Mouse (Mus musculus): Measurements from ENCODE around the gene Tbc1d10a. TPM values are rescaled to one million over a fixed set of nuclear protein-coding genes. Genes with fewer than 3 reads are reported as not detected.
"Not testable (repeated sequence)": the region's sequence is repeated elsewhere in the genome, so short reads cannot be mapped to it uniquely, and the experiment has no call there.

Gene Tbc1d10a
- polyA plus RNA-seq, 1 experiment = 50.7 TPM

DNA sequence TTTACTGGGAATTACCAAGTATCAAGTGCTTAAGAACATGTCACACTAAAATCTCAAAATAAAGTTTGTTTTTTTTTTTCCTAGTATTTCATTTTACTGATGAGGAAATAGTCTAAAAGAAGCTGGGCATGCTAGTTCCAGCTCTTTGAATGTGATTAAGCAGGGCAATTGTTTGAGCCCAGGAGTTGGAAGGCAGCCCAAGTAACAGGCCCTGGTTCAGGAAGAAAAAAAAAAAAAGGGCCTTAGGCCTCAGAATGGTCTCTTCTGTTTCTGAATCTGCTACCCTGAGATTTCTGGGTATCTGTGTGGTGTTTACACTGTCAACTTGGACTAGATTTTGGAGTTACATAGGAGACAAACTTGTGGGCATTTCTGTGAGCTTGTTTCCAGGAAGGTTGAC is 3.1 kb upstream of the Tbc1d10a start:
- no peak for DNase-seq (ENCODE audit: low read depth)

DNA sequence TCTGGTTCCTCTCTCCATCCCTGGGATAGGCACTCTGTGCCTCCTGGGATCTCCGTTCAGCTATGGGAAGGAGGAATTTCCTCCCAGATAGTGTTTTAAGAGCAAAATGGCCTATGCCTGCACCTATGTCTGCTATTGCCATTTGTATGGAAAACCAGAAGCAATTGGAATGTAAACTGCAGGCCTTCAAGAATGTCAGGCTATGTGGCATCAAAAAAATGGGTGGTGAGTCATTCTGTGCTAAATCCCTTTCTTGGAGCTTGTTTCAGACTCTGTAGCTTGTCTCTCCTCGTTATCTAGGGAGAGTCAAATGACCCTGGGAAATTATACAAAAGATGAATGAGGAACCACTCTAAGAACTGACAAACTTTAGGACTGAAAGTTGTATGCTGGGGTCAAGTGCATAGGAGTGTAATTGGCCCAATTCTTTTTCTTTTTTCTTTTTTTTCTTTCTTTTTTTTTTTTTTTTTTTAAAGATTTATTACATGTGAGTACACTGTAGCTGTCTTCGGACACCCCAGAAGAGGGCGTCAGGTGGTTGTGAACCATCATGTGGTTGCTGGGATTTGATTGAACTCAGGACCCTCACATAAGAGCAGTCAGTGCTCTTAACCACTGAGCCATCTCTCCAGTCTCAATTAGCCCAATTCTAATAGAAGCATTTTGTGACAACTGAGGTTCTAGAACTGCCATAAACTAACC is 2.2 kb upstream of the Tbc1d10a start:
- no peak for DNase-seq (ENCODE audit: low read depth)

DNA sequence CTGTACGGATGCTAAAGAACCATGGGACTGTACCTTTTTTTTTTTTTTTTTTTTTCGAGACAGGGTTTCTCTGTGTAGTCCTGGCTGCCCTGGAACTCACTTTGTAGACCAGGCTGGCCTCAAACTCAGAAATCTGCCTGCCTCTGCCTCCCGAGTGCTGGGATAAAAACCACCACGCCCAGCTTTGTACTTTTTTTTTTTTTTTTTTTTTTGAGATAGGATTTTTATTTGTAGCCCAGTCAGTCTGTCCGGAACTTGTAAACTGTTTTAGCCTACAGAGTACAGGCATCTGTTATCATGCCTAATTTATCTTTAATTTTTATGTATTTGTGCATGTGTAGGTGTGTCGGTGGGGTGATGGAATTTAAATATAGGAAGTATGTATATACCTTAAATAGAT is 1.1 kb upstream of the Tbc1d10a start:
- not testable (repeated sequence) for DNase-seq (ENCODE audit: low read depth)

DNA sequence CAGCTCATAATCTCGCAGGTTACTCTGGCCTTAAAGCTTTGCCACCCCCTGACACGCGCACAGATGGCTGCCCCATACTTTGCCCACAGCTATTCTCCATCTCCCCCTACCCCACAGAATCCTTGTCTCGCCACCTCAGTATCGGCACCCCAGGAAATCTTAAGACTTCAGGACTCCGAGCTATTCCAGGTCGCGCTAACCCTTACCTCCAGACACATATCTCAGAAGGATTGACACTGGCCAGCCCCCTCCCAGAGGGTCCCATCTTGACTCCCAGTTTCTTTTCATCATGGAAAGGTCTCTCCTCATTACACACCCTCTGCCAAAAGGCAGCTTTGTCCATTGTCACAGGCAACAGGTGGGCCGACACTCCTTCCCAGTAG is 720 bp downstream of the Tbc1d10a start:
- DNase-seq (ENCODE audit: low read depth) = no peak

DNA sequence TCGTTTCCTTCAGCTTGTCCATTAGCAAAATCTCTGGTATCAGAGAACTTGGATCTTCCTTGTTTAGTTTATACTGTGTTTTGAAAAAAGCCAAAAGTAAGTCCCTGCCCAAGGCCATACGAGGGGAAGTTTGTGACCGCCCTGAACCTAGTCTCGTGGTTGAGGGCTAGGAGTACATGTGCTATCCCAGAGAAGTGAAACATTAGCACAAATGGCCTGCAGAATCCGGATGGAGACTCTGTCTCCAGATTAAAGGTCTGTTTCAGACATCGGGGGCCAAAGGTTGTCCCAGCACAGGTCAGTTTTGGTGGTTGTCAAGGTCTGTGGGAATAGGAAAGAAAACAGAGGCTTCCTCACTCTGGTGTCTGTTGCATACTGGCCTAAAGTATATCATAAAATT is 2.6 kb downstream of the Tbc1d10a start:
- no peak for DNase-seq (ENCODE audit: low read depth)

DNA sequence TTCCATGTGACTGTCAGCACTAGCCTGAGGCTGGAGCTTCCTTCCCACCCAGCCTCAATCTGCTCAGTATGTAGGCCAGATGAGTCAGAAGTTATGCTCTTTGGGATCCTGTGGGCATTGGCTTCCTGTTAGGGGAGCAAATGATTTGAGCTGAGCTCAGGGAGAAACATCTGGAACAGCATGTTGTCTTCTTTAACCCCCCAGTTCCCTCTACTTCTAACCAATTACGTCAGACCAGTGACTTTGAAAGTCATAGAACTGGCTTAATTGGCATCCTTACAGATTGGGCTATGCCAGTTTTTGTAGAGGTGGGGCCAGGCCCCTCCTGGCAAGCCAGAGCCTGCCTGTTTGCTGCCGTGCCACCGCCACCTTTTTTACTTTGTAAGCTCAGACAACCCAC is 4.1 kb downstream of the Tbc1d10a start:
- no peak for DNase-seq (ENCODE audit: low read depth)

DNA sequence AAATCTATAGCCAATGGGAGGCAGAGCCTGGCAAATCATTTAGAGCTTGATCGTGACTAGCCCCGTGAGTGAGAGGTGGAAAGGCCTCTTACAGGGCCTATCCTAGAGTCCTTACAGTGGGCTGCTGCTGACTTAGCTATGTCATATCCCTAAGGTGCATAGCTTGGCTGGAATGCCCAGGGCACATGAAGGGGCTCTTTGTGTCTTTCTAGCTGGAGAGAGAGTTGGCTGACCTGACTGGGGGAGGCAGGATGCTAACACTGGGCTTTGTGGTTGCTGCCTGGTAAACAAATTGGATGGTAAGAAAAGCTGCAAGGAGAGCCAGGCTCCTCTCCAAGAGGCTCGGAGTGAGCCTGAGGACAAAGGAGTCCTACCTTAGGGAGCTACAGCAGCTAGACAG is 6.2 kb downstream of the Tbc1d10a start:
- no peak for DNase-seq (ENCODE audit: low read depth)

DNA sequence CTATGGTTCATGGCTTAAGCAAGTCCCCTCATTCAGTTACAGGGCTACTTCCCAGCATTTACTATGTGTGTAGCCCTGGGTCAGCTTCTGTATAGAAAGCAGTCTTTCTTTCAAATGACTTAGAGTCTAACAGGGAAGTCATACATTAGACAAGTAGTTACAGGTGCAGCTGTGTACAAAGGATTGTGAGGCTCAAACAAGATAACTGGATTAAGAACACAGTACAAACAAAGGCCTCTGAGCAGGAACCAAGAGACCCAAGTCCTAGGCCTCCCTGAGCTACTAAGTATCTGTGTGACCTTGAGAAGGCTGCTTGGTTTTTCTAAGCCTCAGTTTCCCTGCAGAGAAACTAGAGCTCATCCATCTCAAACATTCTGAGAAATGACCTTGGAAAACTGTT is 6.8 kb downstream of the Tbc1d10a start:
- no peak for DNase-seq (ENCODE audit: low read depth)

DNA sequence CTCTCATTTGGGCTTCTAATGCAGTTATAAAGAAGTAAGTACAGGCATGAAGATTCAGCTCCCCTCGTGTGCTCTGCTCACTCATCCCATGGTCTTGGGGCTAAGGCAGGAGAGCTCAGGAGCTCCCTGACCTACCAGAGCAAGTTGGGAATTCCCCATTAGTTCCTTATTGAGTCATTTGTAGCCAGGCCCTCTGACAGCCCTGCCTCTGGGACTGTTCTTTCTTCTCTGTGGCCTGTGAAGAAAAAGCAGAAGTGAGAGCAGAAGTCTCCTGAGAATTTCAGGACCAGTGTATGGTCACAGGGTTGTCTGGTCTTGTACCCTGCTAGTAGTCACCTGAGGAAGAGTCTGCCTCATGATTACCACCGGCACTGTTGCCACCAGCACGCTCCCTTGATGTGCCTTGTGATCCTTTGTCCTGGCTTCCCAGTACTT is 9.0 kb downstream of the Tbc1d10a start:
- DNase-seq (ENCODE audit: low read depth) = no peak

DNA sequence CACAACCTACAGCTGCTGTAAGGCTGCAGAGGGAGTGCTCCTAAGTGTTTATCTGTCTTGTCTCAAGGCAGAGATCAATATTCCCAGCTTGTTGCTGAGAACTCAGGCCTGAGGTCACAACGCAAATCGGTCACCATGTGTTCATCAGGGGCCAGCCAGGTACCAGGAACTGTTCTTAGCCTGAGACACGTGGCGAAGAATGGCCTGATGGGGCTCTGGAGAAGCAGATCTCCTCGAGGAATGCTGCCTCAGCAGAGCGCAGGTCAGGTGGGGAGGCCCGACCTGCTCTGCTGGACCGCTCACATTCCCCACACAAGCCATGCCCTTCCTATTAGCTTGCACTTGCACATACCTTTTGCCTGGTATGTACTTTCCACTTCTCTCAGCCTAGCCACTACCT is 10.0 kb downstream of the Tbc1d10a start:
- no peak for DNase-seq (ENCODE audit: low read depth)

DNA sequence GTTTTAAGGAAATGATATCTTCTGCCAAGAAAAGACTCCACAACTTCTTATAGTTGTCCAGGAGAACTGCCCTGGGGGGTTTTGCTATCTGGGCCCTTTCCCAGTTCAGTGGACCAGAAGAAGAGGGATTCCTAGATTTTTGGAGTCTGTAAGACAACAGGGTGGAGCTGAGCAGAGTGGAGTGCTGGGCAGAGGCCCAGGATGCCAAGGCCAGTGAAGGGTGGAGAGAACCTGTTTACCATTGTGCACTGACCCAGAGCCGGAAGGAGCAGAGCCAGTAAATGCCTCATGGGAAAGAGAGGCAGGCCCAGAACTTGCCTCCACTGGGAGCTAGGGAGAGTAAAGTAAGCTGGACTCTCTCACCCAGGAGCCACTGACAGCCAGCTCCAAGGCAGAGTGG is 11.1 kb downstream of the Tbc1d10a start:
- no peak for DNase-seq (ENCODE audit: low read depth)

DNA sequence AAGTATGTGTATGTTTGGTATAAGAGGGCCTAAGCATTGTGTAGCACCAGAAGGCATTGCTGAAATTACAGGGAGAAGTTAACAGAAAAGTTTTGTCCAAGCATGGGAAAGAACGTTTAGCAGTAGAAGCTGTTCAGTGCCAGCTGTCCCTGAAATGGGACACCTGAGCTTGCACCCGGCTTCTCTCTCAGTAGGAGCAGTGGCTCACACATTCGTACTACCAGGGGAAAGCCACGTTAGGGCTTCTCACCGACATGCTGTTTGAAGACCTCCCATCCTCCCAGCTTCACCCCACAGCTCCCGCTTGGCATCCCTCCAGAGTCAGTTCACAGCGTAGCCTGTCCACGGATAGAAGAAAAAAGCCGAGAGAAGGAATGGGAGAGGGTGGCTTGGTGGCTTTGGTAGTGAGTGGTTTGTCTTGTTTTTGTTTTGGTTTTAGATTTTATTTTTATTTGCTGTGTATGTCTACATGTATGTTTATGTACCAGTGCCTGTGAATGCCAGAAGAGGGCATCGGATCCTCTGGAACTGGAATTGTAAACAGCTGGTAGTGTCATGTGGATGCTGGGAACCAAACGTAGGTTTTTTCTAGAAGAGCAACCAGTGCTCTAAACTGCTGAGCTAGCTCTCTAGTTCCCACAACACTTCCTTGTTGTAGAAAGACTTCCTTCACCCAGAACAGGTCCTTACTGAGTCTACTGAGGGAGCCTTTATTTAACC is 15.6 kb downstream of the Tbc1d10a start:
- no peak for DNase-seq (ENCODE audit: low read depth)

DNA sequence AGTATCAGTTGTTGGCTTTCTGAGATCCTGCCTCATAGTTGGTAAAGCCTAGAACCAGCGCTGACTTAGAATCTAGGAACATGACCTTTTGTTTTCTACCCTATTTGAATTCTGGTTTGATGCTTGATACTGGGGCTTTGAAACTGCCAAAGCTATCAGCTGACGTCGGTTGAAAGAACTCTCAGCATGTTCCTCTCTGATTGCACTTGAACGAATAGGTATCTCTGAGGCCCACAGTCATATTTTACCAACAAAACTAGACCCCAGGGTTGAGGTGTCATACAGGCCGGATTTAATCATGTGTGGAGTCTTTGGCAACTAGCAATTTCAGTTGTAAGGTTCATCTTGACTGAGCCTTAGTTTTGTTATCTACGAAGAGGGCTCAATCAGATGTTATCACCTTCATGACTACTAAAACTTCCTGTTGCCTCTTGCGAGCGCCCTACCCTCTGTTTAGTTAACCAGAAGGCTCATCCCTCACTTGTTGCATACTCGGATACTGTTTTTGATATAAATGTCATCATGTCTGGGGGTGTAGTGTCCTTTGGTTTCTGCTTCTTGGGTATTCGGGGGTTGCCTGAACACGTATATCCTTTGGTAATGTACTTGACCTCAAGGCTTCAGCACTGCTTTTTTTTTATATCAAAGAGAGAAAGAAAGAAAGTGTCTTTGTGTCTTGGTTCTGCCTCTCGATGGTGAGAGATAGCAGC is 16.6 kb downstream of the Tbc1d10a start:
- no peak for DNase-seq (ENCODE audit: low read depth)

DNA sequence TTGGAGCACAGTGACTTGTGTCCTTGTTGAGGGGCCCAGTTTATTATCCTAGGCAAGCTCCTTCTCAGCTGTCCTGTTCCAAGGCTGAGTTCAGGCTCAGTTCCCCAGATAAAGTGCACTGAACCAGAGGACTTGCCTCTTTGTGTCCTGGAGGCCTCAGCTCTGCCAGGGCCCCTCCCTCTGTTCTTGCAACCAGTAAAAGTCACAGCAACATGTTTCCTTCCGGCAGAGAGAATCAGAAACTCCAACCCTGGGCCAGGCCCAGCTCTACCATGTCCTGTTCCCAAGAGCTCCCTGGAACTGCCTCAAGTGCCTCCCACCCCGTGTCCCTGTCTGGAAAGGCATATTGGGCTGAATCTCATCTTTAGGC is 17.1 kb downstream of the Tbc1d10a start:
- no peak for DNase-seq (ENCODE audit: low read depth)

DNA sequence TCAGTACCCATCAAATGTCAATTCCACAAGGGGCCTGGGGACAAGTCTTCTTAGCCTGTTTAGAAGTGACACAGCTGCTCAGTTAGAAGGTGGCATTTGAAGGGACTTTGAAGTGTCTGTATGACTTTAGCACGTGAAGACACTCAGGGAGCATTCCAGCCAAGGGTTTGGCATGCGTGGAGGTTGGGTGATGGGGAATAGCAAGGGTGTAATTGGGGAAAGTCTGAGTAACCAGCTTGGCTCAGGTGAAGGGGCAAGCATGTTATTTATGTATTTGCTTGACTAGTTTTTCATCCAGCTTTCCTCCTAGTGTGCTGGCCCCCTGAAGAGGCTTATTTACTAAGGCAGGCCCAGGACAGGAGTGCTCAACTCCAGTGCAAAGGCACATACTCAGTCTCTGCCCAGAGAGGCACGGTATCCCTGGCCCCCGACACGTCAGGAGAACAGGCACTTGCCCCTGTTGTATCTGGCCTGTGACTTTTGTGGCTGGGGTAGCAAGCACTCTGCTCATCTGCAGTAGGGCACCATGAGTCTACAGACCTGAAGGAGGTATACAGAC is 18.6 kb downstream of the Tbc1d10a start:
- no peak for DNase-seq (ENCODE audit: low read depth)

DNA sequence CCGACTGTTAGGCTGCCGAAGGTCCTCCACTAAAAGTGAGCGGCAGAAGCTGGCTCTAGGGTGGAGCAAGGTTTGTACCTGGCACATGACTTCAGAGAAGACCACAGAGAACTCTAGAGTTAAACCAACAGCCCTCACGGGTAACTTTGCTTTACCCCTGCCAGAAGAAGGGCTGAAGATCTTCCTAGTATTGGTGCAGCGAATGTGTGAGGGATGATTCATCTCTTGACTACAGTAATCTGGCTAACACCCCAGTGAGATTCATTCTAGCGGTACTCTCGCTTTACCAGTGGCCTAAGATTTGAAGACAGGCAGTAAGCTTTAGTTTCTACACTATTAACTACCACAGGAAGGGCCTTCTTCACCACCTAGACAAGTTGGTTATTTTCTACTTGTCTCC is 19.4 kb downstream of the Tbc1d10a start:
- DNase-seq (ENCODE audit: low read depth) = no peak

DNA sequence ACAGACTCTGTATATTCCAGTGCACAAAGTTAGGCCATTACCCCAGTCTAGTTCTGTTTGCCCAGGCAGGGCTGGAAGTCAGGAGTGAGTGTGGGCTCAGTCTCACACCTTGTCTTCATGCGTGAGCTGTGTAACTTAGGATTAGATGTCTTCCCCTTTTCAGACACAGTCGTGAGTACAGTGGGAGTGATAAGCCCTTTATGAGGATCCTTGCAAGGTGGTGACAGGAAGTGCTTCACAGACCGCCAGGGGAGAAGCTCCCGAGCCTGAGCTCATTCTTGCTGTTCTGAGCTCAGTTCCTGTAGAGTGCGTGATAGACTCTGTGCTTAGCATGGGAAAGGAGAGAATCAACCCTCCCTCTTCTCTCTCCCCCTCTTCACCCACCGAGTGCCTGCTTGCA is 20.0 kb downstream of the Tbc1d10a start:
- no peak for DNase-seq (ENCODE audit: low read depth)

DNA sequence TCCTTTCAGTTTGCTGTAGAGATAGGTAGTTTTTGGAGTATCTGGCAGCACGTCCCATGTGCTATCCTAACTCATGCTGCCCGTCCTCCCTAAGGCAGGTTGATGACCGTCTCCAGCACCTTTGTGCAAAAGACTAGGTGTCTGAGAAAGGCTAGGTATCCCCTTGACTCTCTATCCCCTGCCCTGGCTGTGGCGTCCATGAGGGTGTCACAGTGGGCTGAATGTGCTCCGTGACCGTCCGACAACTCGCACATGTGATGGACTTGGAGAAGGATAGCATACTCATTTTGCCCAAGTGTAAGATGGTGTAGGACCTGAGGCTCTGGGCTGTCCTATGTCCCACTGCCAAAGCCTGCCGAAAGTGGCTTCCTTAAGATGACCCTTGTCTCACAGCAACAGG is 21.1 kb downstream of the Tbc1d10a start:
- DNase-seq (ENCODE audit: low read depth) = no peak

DNA sequence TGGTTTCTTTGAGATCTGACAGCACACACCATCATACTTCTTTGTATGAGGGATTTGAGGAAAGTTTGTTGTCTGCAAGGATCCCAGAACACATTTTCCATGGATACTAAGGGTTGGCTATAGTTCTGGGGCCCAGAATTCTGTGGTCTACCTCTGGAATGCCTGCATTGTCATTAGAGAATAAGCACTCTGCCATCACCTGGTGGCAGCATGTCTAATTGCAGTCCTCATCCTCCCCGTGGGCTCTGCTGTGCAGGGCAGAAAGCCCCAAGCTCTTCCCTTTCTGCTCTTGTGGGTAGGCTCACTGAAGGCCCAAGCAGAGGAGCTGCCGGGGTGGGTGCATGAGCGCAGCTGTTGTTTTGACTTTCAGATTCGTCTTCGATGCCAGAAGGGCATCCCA is 23.0 kb downstream of the Tbc1d10a start:
- no peak for DNase-seq (ENCODE audit: low read depth)

DNA sequence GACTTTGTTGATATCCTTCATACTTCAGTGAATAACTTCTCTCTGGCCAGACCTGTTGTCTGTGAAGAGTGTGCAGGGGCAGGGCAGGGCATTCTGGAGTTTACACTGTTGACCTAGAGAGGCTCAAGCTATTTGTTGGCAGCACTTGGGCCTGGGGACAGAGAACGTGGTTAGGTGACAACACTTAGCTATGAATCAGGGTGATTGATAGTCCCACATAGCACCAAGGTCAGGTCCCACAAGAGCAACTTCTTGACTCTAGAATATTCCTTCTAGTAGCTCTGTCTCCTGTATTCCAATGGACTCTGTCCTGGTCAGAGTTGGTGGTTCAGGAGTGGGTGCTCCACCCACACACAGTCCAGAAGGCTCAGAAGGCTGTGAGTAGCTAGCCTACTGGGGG is 24.2 kb downstream of the Tbc1d10a start:
- DNase-seq (ENCODE audit: low read depth) = no peak

DNA sequence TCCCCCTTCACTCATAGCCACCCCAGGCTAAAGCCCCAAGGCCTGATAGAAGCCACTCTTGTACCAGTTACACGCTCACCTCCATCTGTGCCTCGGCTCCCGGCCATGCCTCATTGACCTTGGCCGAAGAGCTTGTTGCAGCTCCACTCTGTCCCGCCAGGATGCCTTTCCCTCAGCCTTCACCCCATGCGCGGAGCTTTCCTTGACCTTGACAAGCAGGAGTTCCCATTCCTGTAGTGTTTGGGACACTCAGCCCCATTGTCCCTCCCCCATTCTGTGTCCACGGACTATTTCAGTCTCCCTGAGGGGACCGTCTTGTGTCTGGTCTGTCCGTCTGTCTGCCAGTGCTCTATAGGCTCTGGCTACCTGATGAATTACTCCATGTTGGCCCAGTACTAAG is 26.5 kb downstream of the Tbc1d10a start:
- DNase-seq (ENCODE audit: low read depth) = no peak

DNA sequence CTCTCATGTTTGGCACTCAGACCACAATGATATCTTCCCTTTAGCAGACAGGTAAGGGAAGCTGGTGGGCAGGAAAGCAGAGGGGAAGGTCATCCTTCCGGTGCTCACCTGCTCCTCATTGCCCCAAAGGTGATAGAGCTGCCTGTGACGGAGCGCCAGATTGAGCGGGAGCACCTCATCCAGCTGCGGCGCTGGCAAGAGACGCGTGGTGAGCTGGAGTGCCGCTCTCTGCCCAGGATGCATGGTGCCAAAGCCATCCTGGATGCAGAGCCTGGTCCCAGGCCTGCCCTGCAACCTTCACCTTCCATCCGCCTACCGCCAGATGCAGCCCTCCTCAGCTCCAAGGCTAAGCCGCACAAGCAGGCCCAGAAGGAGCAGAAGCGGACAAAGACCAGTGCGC is 28.0 kb downstream of the Tbc1d10a start:
- no peak for DNase-seq (ENCODE audit: low read depth)

DNA sequence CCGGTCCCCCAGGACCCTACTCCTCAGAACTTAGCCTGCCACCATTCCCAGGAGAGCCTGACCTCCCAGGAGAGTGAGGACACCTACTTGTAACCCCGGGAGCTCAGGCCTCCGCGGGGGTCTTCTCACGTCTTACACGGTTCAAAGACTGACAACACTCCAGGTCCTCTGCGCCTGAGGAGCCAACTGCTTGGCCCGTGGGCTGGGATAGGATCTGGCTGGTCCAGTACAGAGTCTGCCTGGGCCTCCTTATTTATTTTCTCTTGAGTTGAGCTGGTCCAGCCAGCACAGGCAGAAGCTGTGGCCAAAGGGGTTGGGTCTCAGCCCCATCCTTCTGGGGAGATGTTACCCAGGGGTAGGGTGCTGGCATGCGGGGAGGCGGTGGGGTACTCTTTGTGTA is 28.5 kb downstream of the Tbc1d10a start:
- DNase-seq (ENCODE audit: low read depth) = no peak
